19 mouse cellular contexts compared by ENCODE assay signal in genomic region chr12:86027747-86028146, GRCm38 (mm10). TPM values are rescaled to one million over a fixed set of nuclear protein-coding genes. Genes with fewer than 3 reads are reported as not detected.
"Had no signal": no experiment of that assay in that cellular context is flagged by ENCODE, and none has a peak within 500 bp of the region (broad histone marks: within the 10 kb centered on the region; RNA-seq: fewer than 3 reads in every experiment).

No protein-coding gene starts in this region.

- H3K9ac ChIP-seq: embryonic facial prominence, embryonic 12.5 days; embryonic facial prominence, embryonic 13.5 days; embryonic facial prominence, embryonic 15.5 days; forebrain, embryonic 12.5 days; forebrain, embryonic 13.5 days; forebrain, embryonic 15.5 days; forebrain, postnatal 0 days had no signal

- H3K4me2 ChIP-seq: embryonic facial prominence, embryonic 12.5 days; embryonic facial prominence, embryonic 13.5 days; embryonic facial prominence, embryonic 15.5 days; forebrain, embryonic 12.5 days; forebrain, embryonic 13.5 days; forebrain, embryonic 15.5 days had no signal

- H3K27ac ChIP-seq: embryonic facial prominence, embryonic 10.5 days; embryonic facial prominence, embryonic 12.5 days; embryonic facial prominence, embryonic 13.5 days; embryonic facial prominence, embryonic 15.5 days; forebrain, embryonic 10.5 days; forebrain, embryonic 12.5 days; forebrain, embryonic 13.5 days; forebrain, embryonic 15.5 days; gastrocnemius, adult 2 months; heart, adult 2 months had no signal

- DNase-seq: gastrocnemius, adult 2 months; gastrocnemius, postnatal 10 days; gastrocnemius, postnatal 14 days; gastrocnemius, postnatal 25 days; gastrocnemius, postnatal 36 days; heart, adult 11 months; heart, adult 18-20 months; heart, adult 2 months had no signal

- H3K4me1 ChIP-seq: forebrain, embryonic 12.5 days had no signal

- H3K27me3 ChIP-seq: embryonic facial prominence, embryonic 12.5 days; embryonic facial prominence, embryonic 13.5 days; embryonic facial prominence, embryonic 15.5 days; forebrain, embryonic 12.5 days; forebrain, embryonic 13.5 days; forebrain, embryonic 15.5 days had no signal

- H3K4me3 ChIP-seq: embryonic facial prominence, embryonic 10.5 days; embryonic facial prominence, embryonic 12.5 days; embryonic facial prominence, embryonic 13.5 days; embryonic facial prominence, embryonic 15.5 days; erythroblast, embryonic 14.5 days; forebrain, embryonic 10.5 days; forebrain, embryonic 12.5 days; forebrain, embryonic 13.5 days; forebrain, embryonic 15.5 days; gastrocnemius, adult 2 months; heart, adult 2 months had no signal

- H3K36me3 ChIP-seq: embryonic facial prominence, embryonic 12.5 days; embryonic facial prominence, embryonic 13.5 days; forebrain, embryonic 10.5 days; forebrain, embryonic 12.5 days; forebrain, embryonic 15.5 days had no signal

- ATAC-seq: forebrain, embryonic 15.5 days had no signal

- H3K9me3 ChIP-seq: embryonic facial prominence, embryonic 10.5 days; embryonic facial prominence, embryonic 12.5 days; embryonic facial prominence, embryonic 13.5 days; embryonic facial prominence, embryonic 15.5 days; forebrain, embryonic 10.5 days; forebrain, embryonic 12.5 days; forebrain, embryonic 13.5 days; forebrain, embryonic 15.5 days had no signal

RNA-seq across cellular contexts. Expression of gene Tgfb3, which starts 51.1 kb away (rescaled TPM):
- polyA plus RNA-seq: erythroblast, embryonic 14.5 days had no signal

RNA-seq across cellular contexts. Expression of gene Ift43, which starts 54.6 kb away (rescaled TPM):
- total RNA-seq: granulocyte monocyte progenitor cell, adult 5-6 weeks had no signal
- polyA plus RNA-seq: erythroblast, embryonic 14.5 days had no signal
